27 mouse cellular contexts compared by ENCODE assay signal in the genomic region with DNA sequence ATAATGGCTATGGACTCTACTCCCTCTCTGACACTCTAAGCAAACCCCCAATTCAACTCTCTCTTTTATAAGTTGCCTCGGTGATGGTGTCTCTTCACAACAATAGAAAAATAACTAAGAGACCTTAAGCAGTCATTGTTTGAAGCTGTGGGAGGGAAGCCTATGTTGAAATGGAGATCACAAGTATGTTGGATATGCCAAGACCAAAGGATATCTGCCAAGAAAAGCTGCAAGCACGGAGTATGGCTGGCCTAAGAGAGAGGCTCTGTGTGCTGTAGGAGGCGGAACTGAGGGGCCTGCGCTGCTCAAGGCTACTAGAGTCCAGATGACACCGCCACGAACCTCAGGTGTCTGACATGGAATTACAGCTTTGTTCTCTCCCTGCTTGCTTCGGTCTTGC.
"Had no signal": no experiment of that assay in that cellular context is flagged by ENCODE, and none has a peak within 500 bp of the region (broad histone marks: within the 10 kb centered on the region; RNA-seq: fewer than 3 reads in every experiment).

No protein-coding gene starts in this region.

- H3K4me1 ChIP-seq: hindbrain, embryonic 12.5 days; limb, embryonic 13.5 days; limb, embryonic 15.5 days had no signal

- H3K4me2 ChIP-seq: heart, embryonic 11.5 days; heart, embryonic 13.5 days; heart, embryonic 15.5 days; hindbrain, embryonic 12.5 days; hindbrain, embryonic 14.5 days; kidney, embryonic 15.5 days; limb, embryonic 13.5 days; limb, embryonic 15.5 days; liver, embryonic 12.5 days had no signal

- H3K9me3 ChIP-seq: heart, embryonic 13.5 days; heart, embryonic 15.5 days; hindbrain, embryonic 12.5 days; kidney, embryonic 15.5 days; limb, embryonic 13.5 days; limb, embryonic 15.5 days; liver, embryonic 12.5 days had no signal

- DNase-seq: gastrocnemius, adult 2 months; gastrocnemius, postnatal 14 days; gastrocnemius, postnatal 36 days; heart, adult 2 months; heart, postnatal 14 days; heart, postnatal 36 days; kidney, adult 11 months; kidney, adult 2 months; kidney, adult 9 months; kidney, postnatal 14 days; kidney, postnatal 36 days; layer of hippocampus, adult 9-11 months; layer of hippocampus, postnatal 36 days; left cerebral cortex, postnatal 4 days had no signal

- H3K27me3 ChIP-seq: heart, embryonic 15.5 days; hindbrain, embryonic 12.5 days; kidney, embryonic 15.5 days; limb, embryonic 13.5 days; limb, embryonic 15.5 days had no signal

- H3K4me3 ChIP-seq: gastrocnemius, adult 2 months; heart, adult 2 months; heart, embryonic 13.5 days; heart, embryonic 15.5 days; hindbrain, embryonic 12.5 days; kidney, embryonic 15.5 days; limb, embryonic 13.5 days; limb, embryonic 15.5 days; liver, embryonic 12.5 days had no signal

- H3K27ac ChIP-seq: gastrocnemius, adult 2 months; heart, adult 2 months; heart, embryonic 13.5 days; heart, embryonic 15.5 days; hindbrain, embryonic 12.5 days; hindbrain, embryonic 14.5 days; kidney, embryonic 15.5 days; kidney, postnatal 0 days; limb, embryonic 13.5 days; limb, embryonic 15.5 days; liver, embryonic 12.5 days; liver, embryonic 14.5 days had no signal

- H3K9ac ChIP-seq: heart, embryonic 13.5 days; heart, embryonic 15.5 days; hindbrain, embryonic 12.5 days; hindbrain, embryonic 14.5 days; kidney, embryonic 15.5 days; limb, embryonic 13.5 days; limb, embryonic 15.5 days; liver, embryonic 12.5 days; liver, embryonic 14.5 days had no signal

- ATAC-seq: hindbrain, embryonic 16.5 days; intestine, embryonic 16.5 days; liver, embryonic 12.5 days had no signal

- H3K36me3 ChIP-seq: heart, embryonic 13.5 days; heart, embryonic 15.5 days; hindbrain, embryonic 12.5 days; kidney, embryonic 15.5 days; limb, embryonic 13.5 days; limb, embryonic 15.5 days; liver, embryonic 12.5 days had no signal
